Mouse (Mus musculus) kidney, postnatal 25 days (tissue): Measurements from ENCODE around the gene St6galnac3.

Experiments used
- DNase-seq, 2 experiments: peaks; one replicate each; pipeline ENCODE4 v3.0.0; 2021; ENCODE audit warnings: mixed read lengths in 2 of 2

St6galnac3 gene

DNA sequence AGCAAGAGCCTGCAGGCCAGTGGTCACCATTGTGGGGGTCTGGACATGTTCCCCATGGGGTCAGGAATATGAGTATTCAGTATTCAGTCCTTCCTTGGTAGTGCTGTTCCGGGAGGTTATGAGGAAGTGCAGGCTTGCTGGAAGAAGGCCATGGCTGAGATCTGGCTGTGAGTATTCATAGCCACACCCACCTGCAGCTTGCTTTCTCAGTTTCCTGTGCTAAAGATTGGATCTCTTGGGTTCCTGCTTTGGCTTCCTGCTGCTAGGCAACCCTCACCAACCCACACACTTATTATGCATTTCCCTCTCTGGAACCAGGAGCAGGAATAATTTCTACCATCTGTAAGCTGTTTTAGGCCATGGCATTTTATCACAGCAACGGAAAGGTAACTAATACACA is 267.8 kb downstream of the St6galnac3 start:
- peak in 1 of 2 experiments; percentile 11 for DNase-seq

DNA sequence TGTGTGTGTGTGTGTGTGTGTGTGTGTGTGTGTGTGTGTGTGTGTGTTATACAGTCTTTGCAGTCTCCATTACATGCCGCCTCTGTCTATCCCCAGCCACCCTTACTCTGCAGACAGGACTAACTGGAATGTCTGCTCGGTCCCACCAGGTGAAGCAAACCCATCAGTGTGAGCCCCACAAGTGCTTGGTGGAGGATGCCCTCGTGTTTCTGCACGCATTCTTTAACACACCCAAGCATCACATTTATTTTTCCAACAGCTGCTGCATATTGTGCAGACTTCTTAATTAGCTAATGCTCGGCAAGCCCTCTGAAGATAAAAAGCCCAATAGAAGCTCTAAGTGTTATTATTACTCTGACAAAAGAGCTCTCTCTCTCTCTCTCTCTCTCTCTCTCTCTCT is 268.7 kb downstream of the St6galnac3 start:
- no peak for DNase-seq

DNA sequence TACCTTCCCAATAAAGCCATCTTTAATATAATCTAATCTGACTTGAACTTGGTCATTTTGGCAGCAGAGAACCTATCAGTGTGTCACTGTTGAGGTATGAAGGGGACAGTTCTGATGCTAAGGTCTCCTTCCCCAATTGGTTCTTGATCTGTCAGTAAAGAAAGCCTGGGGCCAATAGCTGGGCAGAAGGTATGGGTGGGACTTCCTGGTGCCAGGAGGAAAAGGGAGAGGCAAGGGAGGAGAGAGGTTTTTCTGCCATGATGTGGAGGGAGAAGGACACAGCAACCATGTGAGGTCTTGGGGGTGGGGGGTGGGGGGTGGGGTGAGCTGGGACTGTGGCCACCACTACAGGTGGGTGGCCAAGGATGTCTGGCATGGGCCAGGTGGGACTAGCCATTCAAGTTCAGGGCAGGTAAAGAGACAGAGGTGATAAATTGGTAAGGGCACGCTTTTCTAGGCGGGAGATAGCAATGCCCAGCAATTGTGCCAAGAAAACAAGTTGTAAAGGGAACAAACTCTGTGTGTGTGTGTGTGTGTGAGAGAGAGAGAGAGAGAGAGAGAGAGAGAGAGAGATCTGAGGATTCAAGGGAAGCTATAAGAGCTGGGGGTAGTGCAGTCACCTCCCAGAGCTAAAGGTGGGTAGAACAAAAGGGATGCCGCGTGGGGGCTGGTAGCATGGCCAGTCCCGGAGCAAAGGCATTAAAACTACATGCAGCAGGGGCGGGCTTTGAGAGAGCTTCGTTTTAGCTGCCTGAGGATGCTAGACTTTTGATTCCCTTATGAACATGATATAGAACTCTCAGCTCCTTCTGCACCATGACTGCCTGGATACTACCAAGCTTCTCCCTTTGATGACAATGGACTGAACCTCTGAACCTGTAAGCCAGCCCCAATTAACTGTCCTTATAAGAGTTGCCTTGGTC is 271.6 kb downstream of the St6galnac3 start:
- no peak for DNase-seq

DNA sequence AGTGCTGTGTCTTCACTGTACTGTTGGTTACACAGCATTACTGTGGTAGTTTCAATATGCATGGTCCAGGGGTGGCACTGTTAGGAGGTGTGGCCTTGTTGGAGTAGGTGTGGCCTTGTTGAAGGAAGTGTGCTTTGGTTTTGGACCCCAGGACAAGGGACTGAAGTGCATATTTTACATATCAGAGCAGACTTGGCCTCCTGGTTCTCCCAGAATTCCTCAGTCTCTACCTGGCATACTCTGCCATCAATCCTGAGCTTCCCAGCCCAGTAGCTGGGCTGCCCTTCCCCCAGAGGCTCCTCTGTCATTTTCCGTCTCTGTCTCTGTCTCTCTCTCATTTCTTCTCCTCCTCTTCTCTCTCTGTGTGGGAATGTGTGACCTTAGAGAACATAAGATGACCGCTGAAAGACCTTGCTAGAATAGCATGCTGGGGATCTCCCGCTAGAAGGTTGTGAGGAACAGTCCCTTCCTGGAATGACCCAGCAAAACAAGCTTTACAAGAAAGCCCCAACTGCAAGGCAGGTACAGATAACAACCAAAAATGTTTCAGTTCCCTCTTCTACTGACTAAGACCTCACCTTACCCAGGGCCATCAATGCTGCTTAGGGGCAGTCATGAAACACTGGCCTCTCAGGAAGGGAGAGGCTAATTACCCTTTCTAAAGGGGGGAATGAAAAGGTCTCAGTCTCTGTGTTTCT is 272.5 kb downstream of the St6galnac3 start:
- no peak for DNase-seq

DNA sequence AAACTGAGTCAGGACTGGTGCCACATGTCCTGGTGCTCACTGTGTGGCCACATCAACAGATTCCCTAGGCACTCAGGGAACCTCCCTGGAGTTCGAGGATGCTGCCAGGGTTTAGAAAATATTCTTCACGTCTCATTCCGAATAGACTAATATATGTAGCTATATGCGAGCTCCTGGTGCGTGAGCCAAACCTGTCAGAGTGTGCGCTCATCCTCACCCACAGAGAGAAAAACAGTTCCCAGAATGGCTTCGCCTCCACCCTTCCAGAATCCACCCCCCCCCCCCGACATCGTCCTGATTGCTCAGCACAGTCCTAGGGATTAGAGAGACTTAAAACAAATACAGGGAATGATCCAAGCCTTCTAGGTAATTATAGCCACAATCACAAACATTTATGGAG is 283.6 kb downstream of the St6galnac3 start:
- no peak for DNase-seq

DNA sequence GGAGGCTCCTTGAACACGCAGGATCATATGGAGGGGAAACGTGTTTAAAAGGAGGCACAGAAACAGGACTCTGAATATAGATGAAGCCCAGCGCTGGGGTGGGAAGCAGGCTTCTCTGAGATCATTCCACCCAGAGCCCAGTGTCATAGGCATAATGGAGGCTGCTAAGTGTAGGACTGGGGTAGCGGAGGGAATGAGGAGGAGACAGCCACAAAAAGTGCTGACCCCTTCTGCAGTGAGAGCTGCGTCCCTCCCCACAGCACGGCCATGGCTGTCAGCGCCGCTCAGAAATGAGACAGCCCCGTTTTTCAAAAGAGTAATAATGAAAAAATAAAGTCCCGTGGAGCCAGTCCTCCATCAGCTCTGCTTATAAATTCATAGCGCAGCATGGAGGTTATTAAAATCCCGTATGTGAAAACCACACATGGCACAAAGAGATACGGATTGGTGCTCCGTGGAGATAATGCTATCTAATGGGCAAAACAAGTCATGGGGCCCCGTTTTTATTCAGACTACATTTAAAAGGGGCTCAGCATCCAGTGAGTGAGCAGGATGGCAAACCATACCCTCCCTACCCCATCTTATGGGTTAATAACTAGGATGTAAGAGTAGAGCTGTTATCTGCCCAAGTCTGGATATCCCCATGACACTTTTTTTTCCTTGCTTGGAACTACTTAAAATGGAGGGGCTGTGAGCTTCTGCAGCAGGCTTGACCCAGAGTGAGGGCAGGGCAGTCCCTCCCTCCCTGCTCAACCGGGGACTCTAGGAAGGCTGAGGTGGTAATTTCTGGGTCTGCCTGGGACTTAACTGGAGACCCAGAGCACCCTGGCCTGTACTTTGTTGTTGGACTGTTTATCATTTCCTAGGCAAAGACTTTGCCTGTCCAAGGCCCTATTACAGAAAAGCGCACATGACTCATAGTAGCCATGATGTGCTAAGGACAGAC is 288.6 kb downstream of the St6galnac3 start:
- no peak for DNase-seq

DNA sequence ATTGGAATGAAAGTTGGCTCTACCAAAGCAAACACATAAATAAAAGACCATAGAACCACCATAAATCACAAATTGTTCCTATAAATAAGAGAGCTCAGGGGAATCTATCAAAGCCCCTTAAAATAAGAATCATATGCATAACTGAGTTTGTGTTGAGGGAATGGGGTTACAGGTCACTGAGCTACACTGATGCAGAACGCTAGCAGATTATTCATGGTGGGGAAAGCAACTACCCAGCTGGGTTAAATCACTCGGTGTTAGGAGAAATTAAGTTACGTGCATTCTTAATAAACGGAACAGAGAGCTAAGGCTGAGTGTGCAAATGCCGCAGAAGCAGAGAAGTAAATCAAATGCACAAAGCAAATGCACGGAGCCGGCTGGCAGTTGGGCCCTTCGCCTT is 292.0 kb downstream of the St6galnac3 start:
- DNase-seq = no peak

DNA sequence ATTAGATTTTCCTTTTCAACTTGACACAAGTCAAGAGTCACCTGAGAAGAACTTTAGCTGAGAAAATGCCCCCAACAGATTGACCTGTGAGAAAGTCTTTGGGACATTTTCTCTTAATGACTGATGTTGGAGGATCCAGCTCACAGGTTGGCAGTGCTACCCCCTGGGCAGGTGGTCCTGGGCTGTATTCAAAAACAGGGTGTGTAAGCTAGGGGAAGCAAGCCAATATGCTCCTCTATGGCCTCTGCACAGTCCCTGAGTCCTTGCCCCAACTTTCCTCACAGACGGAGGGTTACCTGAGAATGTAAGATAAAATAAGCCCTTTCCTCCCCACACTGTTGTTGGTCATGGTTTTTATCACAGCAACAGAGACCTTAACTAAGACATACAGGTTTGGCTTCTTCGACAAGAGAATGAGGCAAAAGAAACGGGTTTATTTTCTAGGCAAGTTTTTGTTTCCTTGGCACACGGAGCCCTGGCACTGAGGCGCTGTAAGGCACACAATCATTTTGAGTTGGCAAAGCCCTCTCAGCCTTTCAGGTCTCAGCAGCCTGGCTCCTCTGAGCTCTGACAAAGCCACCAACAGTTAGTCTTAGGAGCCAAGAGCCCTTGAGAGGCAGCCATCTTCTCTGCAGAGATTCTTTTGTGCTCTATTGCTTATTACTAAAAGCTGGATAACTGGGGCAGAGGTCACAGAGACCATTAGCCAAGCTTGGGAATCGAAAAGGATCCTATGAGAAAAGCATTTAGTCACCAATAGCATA is 292.7 kb downstream of the St6galnac3 start:
- DNase-seq = no peak

DNA sequence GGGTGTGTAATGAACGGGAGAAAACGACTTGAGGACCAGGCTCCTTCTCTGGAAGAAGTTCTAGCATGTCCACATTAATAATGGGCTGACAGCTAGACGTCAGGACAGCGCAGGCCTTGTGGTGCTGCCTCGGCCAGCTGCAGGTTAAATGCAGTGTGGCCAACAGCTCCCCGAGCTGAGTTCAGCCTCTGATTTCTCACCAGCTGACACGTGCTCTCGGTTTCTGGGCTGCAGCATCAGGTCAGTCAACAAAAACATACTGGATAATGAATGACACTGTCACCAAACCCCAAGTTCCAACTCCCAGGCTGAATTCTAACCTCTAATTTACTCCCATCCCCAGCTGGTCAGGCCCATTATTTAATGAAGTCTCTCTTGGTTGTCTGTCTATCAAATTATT is 295.1 kb downstream of the St6galnac3 start:
- DNase-seq = no peak

DNA sequence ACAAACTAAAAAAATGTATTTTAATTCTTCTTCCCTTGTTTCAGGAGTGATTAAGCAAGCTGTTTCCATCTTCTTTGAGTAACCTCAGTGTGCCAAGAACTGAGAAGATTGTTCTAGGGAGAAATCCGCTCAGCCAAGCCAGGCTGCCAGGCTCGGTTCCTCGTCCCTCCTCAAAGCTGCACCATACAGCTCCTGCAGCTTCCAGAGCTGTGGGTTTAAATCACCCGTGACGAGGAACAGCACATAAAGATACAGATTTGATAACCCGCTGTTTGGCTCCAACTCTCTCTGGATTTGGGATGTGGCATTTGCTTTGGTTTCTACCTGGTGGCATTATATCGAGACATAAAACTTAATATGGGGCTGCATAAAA is 303.1 kb downstream of the St6galnac3 start:
- DNase-seq = no peak

DNA sequence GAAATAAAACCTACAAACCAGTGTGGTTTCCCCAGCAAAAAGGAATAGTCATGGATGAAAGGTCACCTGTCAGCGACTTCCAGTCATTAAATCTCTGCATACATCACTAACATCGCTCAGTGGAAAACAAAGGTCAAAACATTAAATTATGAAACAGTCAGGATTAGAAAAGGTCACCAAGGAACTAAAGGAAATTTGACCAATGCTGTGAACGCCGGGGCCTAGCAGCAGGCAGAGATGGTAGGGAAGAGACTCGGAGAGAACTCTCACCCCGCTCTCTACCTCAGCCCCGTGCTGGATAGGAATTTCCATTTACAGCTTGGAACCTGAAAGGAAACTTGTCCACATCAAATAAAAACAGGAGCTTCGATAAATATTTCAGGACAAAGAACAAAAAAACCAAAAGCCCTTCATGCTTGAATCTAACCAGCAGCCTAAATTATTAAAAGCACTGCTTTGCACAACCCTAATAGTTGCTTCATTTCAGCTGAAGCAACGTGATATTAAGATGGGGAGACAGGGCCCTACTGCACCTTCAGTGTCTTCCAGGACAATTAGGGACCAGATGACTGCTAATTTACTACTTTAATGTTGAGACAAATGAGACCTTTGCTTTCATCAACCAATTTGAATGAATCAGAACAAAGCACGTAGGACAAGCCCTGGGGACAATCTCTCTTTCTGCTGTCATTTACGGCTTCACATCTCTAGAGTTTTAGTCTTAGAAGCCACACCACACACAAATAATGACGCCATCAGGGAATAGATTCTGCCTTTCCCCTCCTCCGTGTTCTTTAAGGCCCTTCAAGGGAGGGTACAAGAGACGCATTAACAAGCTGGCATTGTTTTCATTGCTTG is 303.7 kb downstream of the St6galnac3 start:
- DNase-seq = no peak

DNA sequence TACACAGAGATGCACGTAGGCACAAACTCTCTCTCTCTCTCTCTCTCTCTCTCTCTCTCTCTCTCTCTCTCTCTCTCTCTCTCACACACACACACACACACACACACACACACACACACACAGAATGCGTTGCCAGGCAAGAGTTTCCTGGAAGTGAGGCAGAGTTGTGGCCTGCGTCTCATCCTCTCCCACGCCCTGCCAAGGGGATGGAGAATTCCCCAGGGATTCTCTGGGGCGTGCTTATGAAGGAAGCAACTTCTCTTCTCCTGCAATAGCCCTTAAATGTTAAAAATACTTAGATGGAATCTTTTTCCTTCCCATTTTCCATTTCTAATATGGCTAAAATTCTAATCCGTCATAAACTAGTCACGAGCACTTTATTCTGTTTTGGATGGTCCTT is 305.6 kb downstream of the St6galnac3 start:
- DNase-seq = peak; percentile 49 to 71

DNA sequence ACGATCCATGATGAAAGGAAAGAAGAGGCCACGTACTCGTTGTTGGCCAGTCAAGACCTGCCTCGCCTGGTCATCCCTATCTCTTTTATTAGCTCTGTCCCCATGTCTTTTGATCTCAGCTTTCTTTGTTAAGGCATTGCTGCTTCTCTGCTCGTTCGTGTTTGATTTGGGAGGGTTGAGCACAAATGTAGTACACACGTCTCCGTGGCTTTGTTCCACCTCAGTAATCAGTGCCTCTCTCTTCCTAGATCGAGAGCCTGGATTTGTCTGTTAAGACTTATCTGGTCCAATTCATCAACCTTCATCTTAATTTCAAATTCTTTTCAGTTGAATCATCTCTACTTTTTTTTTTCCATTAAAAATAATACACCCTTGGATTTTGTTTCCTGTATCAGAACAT is 308.0 kb downstream of the St6galnac3 start:
- DNase-seq = no peak

DNA sequence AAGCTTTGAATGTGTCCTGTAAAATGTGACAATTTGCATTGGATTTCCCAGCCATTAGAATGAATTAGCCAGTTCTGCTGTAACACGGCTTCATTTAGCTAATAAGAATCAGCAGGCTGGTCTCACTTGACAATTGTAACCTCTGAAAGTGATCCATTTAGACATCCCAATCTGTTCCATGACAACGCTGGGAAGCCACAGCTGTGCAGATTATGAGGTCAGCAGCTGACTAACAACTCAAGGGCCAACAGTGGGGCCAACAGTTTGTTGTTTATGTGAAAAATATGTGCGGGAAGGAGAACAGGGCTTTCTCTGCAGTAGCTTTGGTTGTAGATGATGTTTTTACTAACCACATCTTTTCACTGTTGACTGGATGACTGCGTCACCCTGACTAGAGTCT is 308.6 kb downstream of the St6galnac3 start:
- DNase-seq = no peak

DNA sequence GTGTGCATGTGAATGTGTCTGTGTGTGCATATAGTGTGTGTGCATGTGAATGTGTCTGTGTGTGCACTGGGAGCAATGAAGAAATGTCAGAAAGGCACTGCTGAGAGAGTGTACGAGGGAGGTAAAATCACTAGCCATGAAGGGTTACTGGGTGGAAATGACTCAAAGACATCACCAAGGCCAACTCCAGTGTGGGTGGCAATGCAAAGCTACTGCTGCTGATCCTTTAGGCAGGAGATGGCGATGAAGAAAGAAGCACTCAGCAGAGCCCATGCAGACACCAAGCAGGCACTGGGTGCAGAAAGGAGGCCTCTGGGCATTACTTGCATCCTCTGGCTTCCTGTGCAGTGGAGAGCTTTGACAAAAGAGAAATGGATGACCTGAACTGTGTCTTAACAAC is 310.8 kb downstream of the St6galnac3 start:
- no peak for DNase-seq

DNA sequence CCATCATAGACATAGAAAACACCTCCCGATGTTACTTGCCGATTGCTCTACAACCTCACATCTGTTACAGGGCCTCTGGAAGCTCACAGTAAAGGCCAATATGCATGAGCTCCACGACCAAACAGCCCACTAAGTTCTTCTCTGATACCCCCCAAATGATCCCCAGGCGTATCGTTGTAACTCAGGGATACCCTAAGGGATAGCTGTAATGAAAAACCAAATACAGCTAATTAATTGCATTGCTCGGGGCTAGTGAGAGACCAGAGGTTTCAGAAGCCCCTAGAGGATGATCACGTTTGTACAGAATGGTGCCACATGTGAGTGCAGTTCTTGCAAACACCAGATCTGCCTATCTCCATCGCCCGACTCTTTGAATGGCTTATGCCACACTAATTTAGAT is 315.7 kb downstream of the St6galnac3 start:
- DNase-seq = no peak

DNA sequence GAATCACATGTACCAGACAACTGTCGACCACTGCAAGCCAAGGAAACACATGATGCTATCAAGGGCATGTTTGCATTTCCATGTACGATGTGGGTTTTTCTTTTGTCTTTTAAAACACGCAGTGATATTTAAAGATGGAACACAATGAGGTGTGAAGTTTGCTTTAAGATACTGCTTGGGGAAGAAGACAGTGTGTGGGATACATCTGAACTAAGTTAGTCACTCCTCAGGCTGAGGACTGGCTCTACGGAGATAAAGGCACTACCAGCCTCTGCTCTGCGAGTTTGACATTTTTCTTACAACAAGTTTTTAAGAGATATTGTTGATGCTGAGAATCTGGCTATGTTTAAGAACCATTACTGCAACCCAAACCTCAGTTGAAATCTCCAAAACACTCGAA is 316.6 kb downstream of the St6galnac3 start:
- no peak for DNase-seq

DNA sequence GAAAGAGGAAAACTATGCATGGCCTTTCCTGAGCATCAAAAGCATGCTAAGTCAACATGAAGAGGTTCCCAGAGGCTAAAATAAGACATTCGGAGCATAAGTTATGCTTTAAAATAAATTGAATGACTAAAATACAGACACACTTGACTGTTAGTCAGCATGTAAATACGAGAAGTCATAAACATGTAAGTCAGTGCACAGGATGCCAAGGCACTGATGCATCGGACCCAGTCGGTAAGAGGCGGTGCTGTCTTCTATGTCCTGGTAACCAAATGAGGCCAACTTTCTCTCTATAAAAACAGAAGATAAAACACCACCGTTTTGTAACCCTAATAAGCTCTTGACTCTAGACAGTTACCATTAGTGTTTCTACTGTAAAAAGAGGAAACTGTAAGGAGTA is 317.3 kb downstream of the St6galnac3 start:
- DNase-seq = no peak

DNA sequence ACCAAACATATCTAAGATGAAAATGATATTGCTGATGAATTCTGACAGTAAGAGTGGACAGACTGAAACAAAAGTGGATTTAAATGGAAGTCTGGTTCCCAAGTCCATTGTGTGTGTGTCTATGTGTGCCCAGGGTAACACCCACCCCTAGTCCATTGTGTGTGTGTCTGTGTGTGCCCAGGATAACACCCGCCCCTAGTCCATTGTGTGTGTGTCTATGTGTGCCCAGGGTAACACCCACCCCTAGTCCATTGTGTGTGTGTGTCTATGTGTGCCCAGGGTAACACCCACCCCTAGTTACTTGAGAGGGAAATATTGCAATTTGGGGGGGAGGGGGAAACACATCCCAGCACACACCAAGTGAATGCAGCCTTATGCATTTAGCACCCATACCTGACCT is 318.1 kb downstream of the St6galnac3 start:
- DNase-seq = no peak

DNA sequence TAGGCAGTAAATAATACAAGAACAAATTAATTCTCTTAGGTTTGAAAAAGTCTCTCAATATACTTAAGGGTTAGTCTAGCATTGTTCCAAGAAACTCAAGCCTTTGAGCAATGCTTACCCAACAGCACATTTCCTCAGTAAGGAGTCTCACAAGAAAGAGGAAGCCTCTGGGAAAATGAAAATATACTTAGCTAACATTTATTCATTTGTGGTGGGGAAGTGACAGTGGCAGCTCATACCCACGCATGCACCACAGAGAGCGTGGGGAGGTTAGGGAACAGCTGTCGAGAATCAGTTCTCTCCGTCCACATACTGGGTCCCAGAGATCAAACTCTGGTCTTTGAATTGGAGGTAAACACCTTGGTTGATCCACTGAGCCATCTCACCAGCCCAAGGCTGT is 318.8 kb downstream of the St6galnac3 start:
- no peak for DNase-seq

DNA sequence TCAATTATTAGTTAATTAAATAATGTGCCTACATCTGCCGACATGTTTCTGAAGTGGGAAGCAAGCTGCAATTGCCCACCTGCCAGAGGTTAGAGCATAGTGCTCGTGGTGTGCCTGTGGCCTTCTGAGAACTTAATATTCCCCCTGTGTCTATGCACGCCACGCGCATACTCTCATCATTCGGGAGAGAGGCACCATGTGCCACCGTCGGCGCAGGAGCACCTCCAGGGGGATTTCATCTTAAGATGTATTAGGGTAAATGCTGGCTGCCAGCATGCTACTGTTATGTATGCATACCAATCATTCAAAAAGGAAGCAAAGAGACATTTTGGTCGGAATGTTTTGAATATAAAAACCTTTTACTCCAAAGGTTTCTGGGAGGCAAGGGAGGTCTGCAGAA is 319.3 kb downstream of the St6galnac3 start:
- DNase-seq = no peak
